Mouse (Mus musculus): Measurements from ENCODE around the gene Prss8. TPM values are rescaled to one million over a fixed set of nuclear protein-coding genes. Genes with fewer than 3 reads are reported as not detected.
A peak's percentile ranks its signal among the peaks of the same experiment; 100 is the strongest.
"Not testable (repeated sequence)": the region's sequence is repeated elsewhere in the genome, so short reads cannot be mapped to it uniquely, and the experiment has no call there.

Prss8 gene
- total RNA-seq (2021) = under 1 TPM in 1 of 2 experiments, not detected in 1; 0.24 TPM
- long read RNA-seq, experiment 1, partial matches to known transcripts = 0 of 1 reads
- long read RNA-seq, experiment 1, other reads (novel, unspliced or antisense) = 1 of 1 reads
- long read RNA-seq, experiment 2 = 0 reads

- DNase-seq = no peak
- intact Hi-C loops (cut with DNase I) = no loop called here
Observed at GRCm38 (mm10) chr7:127929923-127930322, at the start of gene Prss8. Gene Prss8, minus strand, starts transcription at chr7:127930104.

GRCm38 (mm10) chr7:127978856-127979255 is 49.0 kb upstream of the Prss8 start:
- DNase-seq = no peak
- intact Hi-C loops (cut with DNase I) = no loop called here

- intact Hi-C loops (cut with DNase I) = no loop called here
- DNase-seq = peak; percentile 19 to 37
Observed at GRCm38 (mm10) chr7:127974413-127974930, 44.6 kb upstream of the Prss8 start.

- intact Hi-C loops (cut with DNase I) = loop anchor here (2.0 kb wide), 1 partner anchor 31 kb away; no protein-coding TSS in a partner anchor
- peak; percentile 87 to 89 for DNase-seq
Observed at GRCm38 (mm10) chr7:127967922-127968828, 38.3 kb upstream of the Prss8 start.

- DNase-seq = peak; percentile 97 to 98
- intact Hi-C loops (cut with DNase I) = loop anchor here (2.0 kb wide), 1 partner anchor 30 kb away; no protein-coding TSS in a partner anchor
Observed at GRCm38 (mm10) chr7:127967004-127967921, 37.4 kb upstream of the Prss8 start, which contains the start of gene Fus. Gene Fus, plus strand, starts transcription at chr7:127967457.

- peak in 1 of 2 experiments; percentile 18 for DNase-seq
- intact Hi-C loops (cut with DNase I) = loop anchor here (2.0 kb wide), 1 partner anchor 30 kb away; no protein-coding TSS in a partner anchor
Observed at GRCm38 (mm10) chr7:127966371-127966918, 36.5 kb upstream of the Prss8 start.

- intact Hi-C loops (cut with DNase I) = no loop called here
- DNase-seq = no peak
Observed at GRCm38 (mm10) chr7:127959364-127959763, 29.5 kb upstream of the Prss8 start.

- no peak for DNase-seq
- intact Hi-C loops (cut with DNase I) = no loop called here
Observed at GRCm38 (mm10) chr7:127952864-127953581, 23.1 kb upstream of the Prss8 start.

- DNase-seq = no peak
- intact Hi-C loops (cut with DNase I) = loop anchor here (10.0 kb wide), 1 partner anchor 258 kb away; the partner anchor contains the start of gene Cox6a2
Observed at GRCm38 (mm10) chr7:127946470-127947023, 16.6 kb upstream of the Prss8 start, which contains the start of gene Prss36. Gene Prss36, minus strand, starts transcription at chr7:127946725.

GRCm38 (mm10) chr7:127944614-127945013 is 14.7 kb upstream of the Prss8 start:
- DNase-seq = peak; percentile 37 to 54
- intact Hi-C loops (cut with DNase I) = loop anchor here (10.0 kb wide), 1 partner anchor 260 kb away; the partner anchor contains the start of gene Cox6a2

- intact Hi-C loops (cut with DNase I) = loop anchor here (10.0 kb wide), 1 partner anchor 263 kb away; the partner anchor contains the start of gene Cox6a2
- not testable (repeated sequence) for DNase-seq
Observed at GRCm38 (mm10) chr7:127942097-127942496, 12.2 kb upstream of the Prss8 start.

- intact Hi-C loops (cut with DNase I) = loop anchor here (2.0 kb wide), 2 partner anchors 30 to 138 kb away; partner anchors contain the start of gene Fus
Observed at GRCm38 (mm10) chr7:127936216-127936884, 6.4 kb upstream of the Prss8 start.

GRCm38 (mm10) chr7:127935748-127936159 is 5.8 kb upstream of the Prss8 start:
- intact Hi-C loops (cut with DNase I) = loop anchor here (2.0 kb wide), 2 partner anchors 31 to 137 kb away; partner anchors contain the start of gene Fus

More at GRCm38 (mm10) chr7:127936216-127936884, 6.4 kb upstream of the Prss8 start:
- DNase-seq = no peak

GRCm38 (mm10) chr7:127935028-127935722 is 5.3 kb upstream of the Prss8 start:
- intact Hi-C loops (cut with DNase I) = no loop called here
- DNase-seq = peak; percentile 95 to 98

More at GRCm38 (mm10) chr7:127935748-127936159, 5.8 kb upstream of the Prss8 start:
- no peak for DNase-seq

- intact Hi-C loops (cut with DNase I) = no loop called here
Observed at GRCm38 (mm10) chr7:127934075-127934474, 4.2 kb upstream of the Prss8 start.

GRCm38 (mm10) chr7:127932273-127933031 is 2.5 kb upstream of the Prss8 start:
- intact Hi-C loops (cut with DNase I) = no loop called here
- no peak for DNase-seq

More at GRCm38 (mm10) chr7:127934075-127934474, 4.2 kb upstream of the Prss8 start:
- no peak for DNase-seq

Data from heart, postnatal 14 days (tissue).